ENCODE assay signal across 8 mouse cellular contexts in genomic region chr6:54039357-54039804, GRCm38 (mm10). TPM values are rescaled to one million over a fixed set of nuclear protein-coding genes. Genes with fewer than 3 reads are reported as not detected.
A peak's percentile ranks its signal among the peaks of the same experiment; 100 is the strongest.
DNase-seq lines count a peak whose midpoint lies in the region; ATAC-seq lines count a peak whose summit lies in the region.

Chn2 (plus strand) TSS chr6:54039554.

- peak within 1 kb of the TSS; percentile 90 for H3K4me2 ChIP-seq in hindbrain, embryonic 16.5 days (ENCODE audit: low read length)

- H3K27ac ChIP-seq in hindbrain, embryonic 16.5 days (ENCODE audit: low read depth, low read length) = peak within 1 kb of the TSS; percentile 93

- H3K36me3 ChIP-seq in hindbrain, embryonic 16.5 days (ENCODE audit: control insufficient read depth, insufficient read depth, low read length) = no peaks in the 10 kb centered on the region

- peak within 1 kb of the TSS; percentile 73 for H3K4me3 ChIP-seq in hindbrain, embryonic 16.5 days (ENCODE audit: low read length)

- H3K4me1 ChIP-seq in hindbrain, embryonic 16.5 days (ENCODE audit: control insufficient read depth, insufficient read depth, low read depth, low read length) = peaks cover 10% of the 10 kb centered on the region; the same call in 1 of the 2 replicates

- H3K9me3 ChIP-seq in hindbrain, embryonic 16.5 days (ENCODE audit: control insufficient read depth, low read length) = no peaks in the 10 kb centered on the region

- H3K9ac ChIP-seq in hindbrain, embryonic 16.5 days (ENCODE audit: low read depth, low read length) = peak within 1 kb of the TSS; percentile 85

- no peaks in the 10 kb centered on the region for H3K27me3 ChIP-seq in hindbrain, embryonic 16.5 days (replicated peaks; ENCODE audit: control insufficient read depth, insufficient read depth, low read length)

- ATAC-seq in hindbrain, embryonic 16.5 days = peak; percentile 79

- WGBS in hindbrain, embryonic 16.5 days = under 1% methylated on average over 28 of the region's 43 CpGs

- DNase-seq in ZHBTc4 (ENCODE audit: low read depth, low spot score) = peak; percentile 91
- peak; percentile 87 for DNase-seq in cerebellum, postnatal 14 days
- peak; percentile 9 for DNase-seq in gastrocnemius, adult 18-20 months (ENCODE audit: low spot score)
- DNase-seq in left cerebral cortex, adult 8-10 months (ENCODE audit: low spot score in 2 of 2) = peak in 1 of 2 experiments; percentile 34
- DNase-seq in lung, postnatal 4 days = peak; percentile 69 to 83
- peak; percentile 42 for DNase-seq in right cerebral cortex, adult 18-20 months
- DNase-seq in yolk sac, embryonic 10.5 days (ENCODE audit: low spot score) = peak; percentile 77

RNA-seq across cellular contexts. Expression of gene Chn2, which starts in this region (rescaled TPM):
- under 1 TPM; 0.69 to 0.73 TPM for total RNA-seq in gastrocnemius, adult 18-20 months (2021)
- polyA plus RNA-seq in hindbrain, embryonic 16.5 days (2015; fragmentation: Nextera tagmentation; extraction: Ambion mirVana) = 24.4 and 26.3 TPM in 2 replicates
- total RNA-seq in left cerebral cortex, adult 8-10 months (2022) = 10 to 100 TPM; 46.0 to 51.8 (median 47.8) TPM

Comparison
In these comparisons a context has a peak if more than half of its experiments do, and no peak if none do; other contexts are left out.
1. RNA of gene Chn2 (total RNA-seq): 46.0 to 51.8 TPM in left cerebral cortex, adult 8-10 months; 0.69 to 0.73 TPM in gastrocnemius, adult 18-20 months; every median in the first group is over 10 times any median in the second.
2. Peak in DNase-seq in gastrocnemius, adult 18-20 months; RNA of the gene not detected or under 1 TPM.